Mouse (Mus musculus) splenic B cell, adult 2 months (primary cell): Measurements from ENCODE around the gene Nme4.
"Not testable (repeated sequence)": the region's sequence is repeated elsewhere in the genome, so short reads cannot be mapped to it uniquely, and the experiment has no call there.

ENCODE experiments used
- DNase-seq: peaks from one replicate; pipeline ENCODE4 v3.0.0-alpha.2; 2011; ENCODE audit warnings: low read depth, low spot score
- H3K27me3 ChIP-seq: 2 replicates; pipeline ENCODE4 v1.6.1; 2012; ENCODE audit warnings: mild to moderate bottlenecking, low read length, moderate library complexity, mixed read lengths; ENCODE audit not compliant: control insufficient read depth, poor library complexity, insufficient read depth, severe bottlenecking
- H3K36me3 ChIP-seq: 2 replicates; pipeline ENCODE4 v1.6.1; 2012; ENCODE audit warnings: mild to moderate bottlenecking, low read length, moderate library complexity, mixed read lengths; ENCODE audit not compliant: control insufficient read depth, poor library complexity, insufficient read depth, severe bottlenecking

Gene Nme4

DNA sequence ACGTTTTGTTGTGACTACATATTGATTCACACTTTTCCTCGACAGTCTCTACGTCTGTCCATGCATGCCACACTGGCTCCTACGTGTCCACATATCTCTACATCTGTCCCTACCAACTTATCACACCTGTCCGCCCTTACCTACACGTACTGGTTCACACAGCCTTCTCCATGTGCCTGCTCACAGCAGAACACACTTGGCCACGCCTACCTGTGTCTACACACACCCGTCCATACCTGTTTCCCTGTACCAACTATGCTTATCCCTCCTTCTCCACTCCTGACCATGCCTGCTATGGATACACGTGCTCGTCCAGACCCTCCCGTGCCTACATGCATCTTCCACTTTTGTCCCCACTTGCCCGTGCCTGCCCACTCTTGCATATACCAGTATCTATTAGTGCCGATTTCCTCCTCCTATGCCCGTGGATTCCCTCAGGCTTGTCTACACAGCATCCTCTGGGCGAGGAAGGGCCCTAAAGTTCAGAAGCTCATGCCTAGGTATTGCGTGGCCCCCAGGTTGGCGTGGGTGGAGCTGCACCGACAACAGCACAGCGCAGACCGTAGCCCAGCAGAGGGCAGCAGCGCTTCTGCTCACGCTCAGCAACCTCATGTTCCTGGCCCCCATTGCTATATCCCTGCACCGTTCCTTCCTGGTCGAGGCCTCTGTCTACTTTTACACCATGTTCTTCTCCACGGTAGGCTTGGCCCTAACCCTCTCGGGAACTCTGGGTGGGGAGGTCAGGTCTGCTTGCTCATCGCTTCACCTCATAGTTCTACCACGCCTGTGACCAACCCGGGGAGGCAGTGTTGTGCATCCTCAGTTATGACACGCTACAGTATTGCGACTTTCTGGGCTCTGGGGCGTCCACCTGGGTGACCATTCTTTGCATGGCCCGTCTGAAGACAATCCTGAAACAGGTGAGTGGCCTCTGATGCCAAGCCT, 24.6 kb upstream of the Nme4 start:
- Histone ChIP-seq H3K36me3 (no peaks in the 10 kb centered on the region), H3K27me3 (no peaks in the 10 kb centered on the region)
- DNase-seq: peak; percentile 89

- Histone ChIP-seq H3K27me3 (no peaks in the 10 kb centered on the region), H3K36me3 (no peaks in the 10 kb centered on the region)
- no peak for DNase-seq
Measured at GRCm38 (mm10) chr17:26116503-26117258, 21.3 kb upstream of the Nme4 start.

GRCm38 (mm10) chr17:26115956-26116487, 20.6 kb upstream of the Nme4 start:
- DNase-seq: no peak
- Histone ChIP-seq H3K27me3 (no peaks in the 10 kb centered on the region), H3K36me3 (no peaks in the 10 kb centered on the region)

GRCm38 (mm10) chr17:26115205-26115898, 19.9 kb upstream of the Nme4 start:
- Histone ChIP-seq H3K36me3 (no peaks in the 10 kb centered on the region), H3K27me3 (no peaks in the 10 kb centered on the region)
- DNase-seq: no peak

GRCm38 (mm10) chr17:26114461-26114860, 19.1 kb upstream of the Nme4 start:
- H3K27me3 ChIP-seq, H3K36me3 ChIP-seq, DNase-seq: not testable (repeated sequence)

GRCm38 (mm10) chr17:26114061-26114460, 18.7 kb upstream of the Nme4 start:
- no peaks in the 10 kb centered on the region for H3K36me3 ChIP-seq
- no peaks in the 10 kb centered on the region for H3K27me3 ChIP-seq

DNA sequence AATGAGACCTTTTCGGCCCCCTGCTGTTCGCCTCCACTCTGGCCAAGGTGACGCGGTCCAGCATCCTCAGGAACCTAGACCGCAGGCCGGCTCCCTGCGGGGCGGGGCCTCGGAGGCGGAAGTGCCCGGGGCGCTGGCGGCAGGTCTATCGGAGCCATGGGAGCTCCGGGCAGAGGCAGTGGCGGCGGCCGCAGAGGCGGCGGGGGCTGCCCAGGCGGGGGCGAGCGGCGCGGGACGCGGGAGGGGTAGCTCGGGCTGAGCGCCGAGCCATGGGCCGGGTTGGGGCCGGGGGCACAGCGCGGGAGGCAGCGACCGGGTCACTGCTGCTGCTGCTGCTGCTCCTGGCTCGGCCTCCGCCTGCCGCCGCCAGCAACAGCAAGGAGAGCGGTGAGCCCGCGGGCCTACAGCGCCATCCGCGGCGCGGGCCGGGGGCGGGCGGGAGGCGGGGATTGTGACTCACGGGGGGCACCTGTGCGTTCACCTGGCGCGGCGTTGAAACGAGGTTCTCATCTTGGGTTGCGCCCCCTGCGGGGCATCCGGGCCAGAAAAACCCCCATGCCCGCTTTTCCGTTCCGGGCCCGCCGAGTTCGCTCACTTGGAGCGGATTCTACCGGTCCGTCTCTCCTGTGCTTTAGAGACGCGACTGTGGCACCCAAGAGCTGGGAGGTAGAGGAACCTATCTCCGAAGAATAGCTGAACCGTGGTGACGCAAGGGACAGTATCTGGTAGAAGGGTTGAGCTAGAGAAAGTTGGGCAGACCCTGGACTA, 18.0 kb upstream of the Nme4 start, which contains the start of gene Tmem8:
Gene Tmem8 (plus strand): TSS at position 119 of the 768 bp plus-strand sequence.
- no peaks in the 10 kb centered on the region for H3K36me3 ChIP-seq
- H3K27me3 ChIP-seq: no peaks in the 10 kb centered on the region
- peak; percentile 84 for DNase-seq

More at GRCm38 (mm10) chr17:26114061-26114460, 18.7 kb upstream of the Nme4 start:
- no peak for DNase-seq

- DNase-seq: peak; percentile 50
- Histone ChIP-seq H3K36me3 (no peaks in the 10 kb centered on the region), H3K27me3 (no peaks in the 10 kb centered on the region)
Measured at GRCm38 (mm10) chr17:26112751-26113150, 17.3 kb upstream of the Nme4 start.

- no peaks in the 10 kb centered on the region for H3K36me3 ChIP-seq
- no peak for DNase-seq
- no peaks in the 10 kb centered on the region for H3K27me3 ChIP-seq
Measured at GRCm38 (mm10) chr17:26111722-26112121, 16.3 kb upstream of the Nme4 start.

DNA sequence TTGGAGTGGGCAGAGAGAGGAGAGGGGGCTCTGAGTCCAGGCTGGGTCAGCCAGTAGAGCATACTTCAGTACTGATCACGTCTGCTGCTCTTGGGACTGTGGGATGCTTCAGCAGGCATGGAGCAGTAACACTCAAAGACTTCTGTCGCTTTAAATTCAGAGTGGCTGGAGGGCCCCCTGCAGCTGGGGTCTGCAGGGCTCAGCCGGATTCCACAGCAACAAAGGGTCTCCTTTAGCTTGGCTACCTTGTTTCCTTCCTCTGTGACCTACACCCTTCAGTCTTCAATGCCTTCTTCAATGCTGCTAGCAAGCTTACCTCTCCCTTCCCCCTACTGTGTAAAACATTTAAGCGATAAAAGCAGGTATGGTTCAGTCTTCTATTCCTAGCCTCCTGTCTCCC, 15.6 kb upstream of the Nme4 start:
- Histone ChIP-seq H3K27me3 (no peaks in the 10 kb centered on the region), H3K36me3 (no peaks in the 10 kb centered on the region)
- no peak for DNase-seq

GRCm38 (mm10) chr17:26110156-26110555, 14.8 kb upstream of the Nme4 start:
- H3K36me3 ChIP-seq: no peaks in the 10 kb centered on the region
- H3K27me3 ChIP-seq: no peaks in the 10 kb centered on the region
- DNase-seq: no peak

DNA sequence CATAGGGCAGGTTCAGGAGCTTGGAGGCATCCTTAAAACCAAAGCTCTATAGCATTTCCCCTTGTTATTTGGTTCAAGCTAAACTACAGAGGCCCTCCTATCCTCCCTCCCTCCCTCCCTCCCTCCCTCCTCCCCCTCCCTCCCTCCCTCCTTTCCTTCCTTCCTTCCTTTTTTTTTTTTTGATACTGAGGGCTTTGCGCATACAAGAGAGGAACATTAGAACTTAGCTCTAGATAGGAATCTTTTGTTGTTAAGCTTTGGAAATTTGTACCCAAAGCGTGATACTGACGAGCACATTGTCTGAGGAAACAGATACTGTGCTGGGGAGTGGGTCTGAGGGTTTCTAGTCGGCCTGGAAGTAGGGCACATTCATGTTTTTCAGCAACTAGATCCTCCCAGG, 10.2 kb upstream of the Nme4 start:
- DNase-seq: no peak
- Histone ChIP-seq H3K27me3 (no peaks in the 10 kb centered on the region), H3K36me3 (no peaks in the 10 kb centered on the region)

- DNase-seq: no peak
- no peaks in the 10 kb centered on the region for H3K27me3 ChIP-seq
- H3K36me3 ChIP-seq: no peaks in the 10 kb centered on the region
Measured at GRCm38 (mm10) chr17:26101478-26101877, 6.1 kb upstream of the Nme4 start.

GRCm38 (mm10) chr17:26100166-26100565, 4.8 kb upstream of the Nme4 start:
- H3K36me3 ChIP-seq: no peaks in the 10 kb centered on the region
- DNase-seq: no peak
- no peaks in the 10 kb centered on the region for H3K27me3 ChIP-seq
